Mouse (Mus musculus) liver, embryonic 13.5 days (tissue): ENCODE measurements around the gene Hist1h2bn. TPM values are rescaled to one million over a fixed set of nuclear protein-coding genes. Genes with fewer than 3 reads are reported as not detected.
"Not testable (repeated sequence)": the region's sequence is repeated elsewhere in the genome, so short reads cannot be mapped to it uniquely, and the experiment has no call there.

ENCODE experiments used
- ATAC-seq: fragments of 200-750 bp; cut with Nextera tagmentation; 2 replicates; pipeline ENCODE4 v1.8.0; 2017; ENCODE audit warnings: low read depth, mild to moderate bottlenecking, moderate number of reproducible peaks, moderate library complexity
- DNase-seq: peaks from one replicate; pipeline ENCODE4 v3.0.0; 2022
- H3K27ac ChIP-seq: fragments of 300-500 bp; sonication (generic); 2 replicates; pipeline ENCODE4 v1.5.1; 2015; ENCODE audit warnings: moderate library complexity, mild to moderate bottlenecking, inconsistent platforms
- H3K27me3 ChIP-seq: fragments of 300-500 bp; sonication (generic); 2 replicates; pipeline ENCODE4 v1.6.1; 2015; ENCODE audit warnings: mild to moderate bottlenecking, inconsistent platforms
- H3K36me3 ChIP-seq: fragments of 300-500 bp; sonication (generic); 2 replicates; pipeline ENCODE4 v1.6.1; 2015; ENCODE audit warnings: mild to moderate bottlenecking, inconsistent platforms
- H3K4me1 ChIP-seq: fragments of 300-500 bp; sonication (generic); replicated peaks from 2 replicates; pipeline ENCODE4 v1.6.1; 2015; ENCODE audit warnings: inconsistent platforms
- H3K4me2 ChIP-seq: fragments of 300-500 bp; sonication (generic); 2 replicates; pipeline ENCODE4 v1.6.1; 2015; ENCODE audit warnings: inconsistent platforms, mild to moderate bottlenecking, moderate library complexity
- H3K4me3 ChIP-seq: fragments of 300-500 bp; sonication (generic); replicated peaks from 2 replicates; pipeline ENCODE4 v1.5.1; 2015; ENCODE audit warnings: mild to moderate bottlenecking, inconsistent platforms
- H3K9ac ChIP-seq: fragments of 300-500 bp; sonication (generic); 2 replicates; pipeline ENCODE4 v1.6.1; 2015; ENCODE audit warnings: mild to moderate bottlenecking, inconsistent platforms
- H3K9me3 ChIP-seq: fragments of 300-500 bp; sonication (generic); replicated peaks from 2 replicates; pipeline ENCODE4 v1.6.1; 2016; ENCODE audit warnings: inconsistent platforms
- WGBS: fragments of 180-500 bp; shearing (Covaris S2); methylation state at CpG from one replicate; pipeline ENCODE4 v1.1.7; 2015; ENCODE audit not compliant: insufficient replicate concordance; 5-methylcytosine and 5-hydroxymethylcytosine counted together
- polyA plus RNA-seq: library from polyadenylated mRNA; unstranded; fragments of >200 nt; fragmentation: Nextera tagmentation; extraction: Ambion mirVana; gene quantifications from 2 replicates; pipeline ENCODE4 v1.2.1, GENCODE M21; 2015

The Hist1h2bn gene
- polyA plus RNA-seq, 1 experiment from 2014 or later = 14.4 TPM

DNA sequence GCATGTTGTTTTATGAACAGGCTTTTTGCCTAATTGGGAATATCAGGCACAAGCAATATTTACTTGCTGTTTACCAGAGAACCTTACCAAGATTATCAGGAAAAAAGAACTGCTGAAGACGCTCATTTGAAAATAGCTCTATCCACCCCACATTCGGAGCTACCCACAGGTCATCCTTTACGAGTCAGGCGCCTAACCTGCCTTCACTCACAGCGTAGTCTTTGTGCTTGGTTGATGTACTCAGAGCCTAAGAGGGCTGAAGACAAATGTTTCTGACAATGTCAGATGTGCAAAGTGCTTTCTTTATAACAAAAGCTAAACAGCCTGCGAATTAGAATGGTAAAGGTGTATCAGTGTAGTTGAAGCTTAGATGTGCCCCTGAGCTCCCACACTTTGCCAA, 30.4 kb downstream of the Hist1h2bn start:
- H3K4me1 ChIP-seq = peaks cover 55% of the 10 kb centered on the region
- H3K27ac ChIP-seq = peak overlapping the region; percentile 100
- H3K36me3 ChIP-seq = no peaks in the 10 kb centered on the region
- DNase-seq = no peak
- no peaks in the 10 kb centered on the region for H3K9me3 ChIP-seq
- peak overlapping the region; percentile 84 for H3K9ac ChIP-seq
- 59% methylated on average over 6 of the region's 6 CpGs for WGBS
- H3K4me2 ChIP-seq = peak overlapping the region; percentile 74
- peak overlapping the region; percentile 60 for H3K4me3 ChIP-seq
- ATAC-seq = no peak
- no peaks in the 10 kb centered on the region for H3K27me3 ChIP-seq

DNA sequence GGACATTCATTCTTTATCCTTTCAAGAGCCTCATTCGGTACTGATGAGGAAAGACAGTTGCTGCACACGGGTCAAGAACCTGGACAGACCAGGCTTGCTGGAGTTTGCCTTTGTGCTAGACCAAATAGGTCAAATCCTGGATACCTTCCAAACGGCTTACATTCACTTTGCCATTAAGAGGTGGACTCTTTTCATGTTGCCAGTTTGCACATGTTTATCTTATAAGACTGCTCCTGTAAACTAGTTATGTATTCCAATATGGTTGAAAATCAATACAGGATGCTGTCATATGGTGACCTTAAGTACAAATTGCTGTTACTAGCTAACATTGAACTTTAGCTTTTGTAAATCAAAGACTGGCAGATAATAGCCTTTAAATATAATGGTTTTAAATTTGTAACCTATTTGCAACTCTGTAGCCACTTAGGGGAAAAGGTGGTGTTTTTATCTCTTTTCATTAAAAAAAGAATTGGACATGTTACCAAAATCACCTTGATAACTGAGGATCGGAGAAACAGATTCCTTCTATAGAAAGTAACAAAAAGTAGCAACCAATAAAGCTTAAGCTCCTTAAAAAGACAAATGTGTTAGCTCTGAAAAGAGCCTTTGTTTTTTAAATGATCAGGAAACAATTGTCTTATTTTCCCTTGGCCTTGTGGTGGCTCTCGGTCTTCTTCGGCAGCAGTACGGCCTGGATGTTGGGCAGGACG, 32.4 kb downstream of the Hist1h2bn start:
- no peak for ATAC-seq
- WGBS = 6% methylated on average over 8 of the region's 8 CpGs

DNA sequence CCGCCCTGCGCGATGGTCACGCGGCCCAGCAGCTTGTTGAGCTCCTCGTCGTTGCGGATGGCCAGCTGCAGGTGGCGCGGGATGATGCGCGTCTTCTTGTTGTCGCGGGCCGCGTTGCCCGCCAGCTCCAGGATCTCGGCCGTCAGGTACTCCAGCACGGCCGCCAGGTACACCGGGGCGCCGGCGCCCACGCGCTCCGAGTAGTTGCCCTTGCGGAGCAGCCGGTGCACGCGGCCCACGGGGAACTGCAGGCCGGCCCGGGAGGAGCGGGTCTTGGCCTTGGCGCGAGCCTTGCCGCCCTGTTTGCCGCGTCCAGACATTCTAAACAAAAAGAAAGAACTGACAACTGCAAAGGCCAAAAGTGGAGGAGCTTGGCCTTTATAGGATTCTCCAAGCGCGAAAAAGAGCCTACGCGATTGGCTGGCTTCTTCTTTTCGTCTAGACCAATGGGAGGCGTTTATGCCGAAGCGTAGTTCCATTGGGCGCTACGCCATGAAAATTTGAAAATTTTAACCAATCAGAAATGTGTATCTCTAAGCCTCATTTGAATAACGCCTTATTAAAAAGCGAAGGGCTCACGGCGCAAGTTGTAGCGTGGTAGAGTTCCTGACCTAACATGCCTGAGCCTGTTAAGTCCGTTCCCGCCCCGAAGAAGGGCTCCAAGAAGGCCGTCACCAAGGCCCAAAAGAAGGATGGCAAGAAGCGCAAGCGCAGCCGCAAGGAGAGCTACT, 33.1 kb downstream of the Hist1h2bn start, which contains the start of the genes Hist1h2an and Hist1h2bp:
Gene Hist1h2an (minus strand): TSS at position 320 of the 731 bp plus-strand sequence.
Gene Hist1h2bp (plus strand): TSS at position 563 of the 731 bp plus-strand sequence.
- WGBS = under 1% methylated on average over 32 of the region's 63 CpGs
- peak; percentile 87 for ATAC-seq
- peak; percentile 89 for DNase-seq

More for the DNA sequence above, 32.4 kb downstream of the Hist1h2bn start:
- no peaks in the 10 kb centered on the region for H3K27me3 ChIP-seq
- peak overlapping the region; percentile 56 for H3K4me3 ChIP-seq
- peak overlapping the region; percentile 70 for H3K4me2 ChIP-seq
- H3K27ac ChIP-seq = peak overlapping the region; percentile 100
- H3K9me3 ChIP-seq = no peaks in the 10 kb centered on the region
- H3K36me3 ChIP-seq = no peaks in the 10 kb centered on the region
- peak; percentile 27 for DNase-seq
- H3K9ac ChIP-seq = peak overlapping the region; percentile 84
- H3K4me1 ChIP-seq = peaks cover 63% of the 10 kb centered on the region

DNA sequence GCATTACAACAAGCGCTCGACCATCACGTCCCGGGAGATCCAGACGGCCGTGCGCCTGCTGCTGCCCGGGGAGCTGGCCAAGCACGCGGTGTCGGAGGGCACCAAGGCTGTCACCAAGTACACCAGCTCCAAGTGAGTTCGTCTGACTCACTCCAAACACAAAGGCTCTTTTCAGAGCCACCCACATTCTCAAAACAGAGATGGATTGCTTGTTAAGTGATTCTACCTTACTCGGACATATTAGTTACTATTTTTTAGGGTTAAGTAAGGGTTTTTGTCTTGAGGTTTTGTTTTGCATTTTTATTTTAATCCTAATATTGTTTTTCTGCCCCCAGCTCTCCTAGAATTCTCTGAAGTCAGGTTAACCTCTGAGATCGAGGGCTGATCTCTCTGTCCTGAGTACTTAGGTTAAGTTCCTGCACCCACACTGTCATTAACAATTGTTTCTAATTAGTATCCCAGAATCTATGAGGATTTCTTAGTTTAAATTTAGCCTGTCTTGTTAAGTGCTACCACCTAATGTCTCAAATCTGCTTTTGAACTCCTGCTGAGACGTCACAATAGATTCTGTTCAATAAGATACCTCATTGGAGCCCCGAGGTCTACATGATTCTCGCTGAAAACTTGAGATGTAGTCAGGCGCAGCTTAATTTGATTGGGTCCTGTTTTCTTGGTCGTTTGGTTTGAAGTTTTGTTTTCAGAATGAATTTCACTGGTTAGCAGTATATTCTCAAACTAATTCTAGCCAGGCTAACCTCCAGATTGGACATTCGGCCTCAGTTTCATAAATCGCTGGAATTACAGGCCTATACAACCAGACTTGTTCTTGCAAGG, 34.1 kb downstream of the Hist1h2bn start:
- Histone ChIP-seq H3K4me1 (peaks cover 57% of the 10 kb centered on the region), H3K27ac (peak overlapping the region; percentile 100), H3K36me3 (no peaks in the 10 kb centered on the region), H3K27me3 (no peaks in the 10 kb centered on the region), H3K4me3 (peak overlapping the region; percentile 51), H3K9ac (peak overlapping the region; percentile 81), H3K9me3 (no peaks in the 10 kb centered on the region), H3K4me2 (peak overlapping the region; percentile 59)
- ATAC-seq (peak; percentile 17), DNase-seq (peak; percentile 13)
- WGBS = 16% methylated on average over 18 of the region's 21 CpGs

More for the DNA sequence above, 33.1 kb downstream of the Hist1h2bn start, which contains the start of the genes Hist1h2an and Hist1h2bp:
- Histone ChIP-seq H3K27ac (peak within 1 kb of the TSS; percentile 100), H3K4me3 (peak within 1 kb of the TSS; percentile 56), H3K9ac (peak within 1 kb of the TSS; percentile 84), H3K4me1 (peaks cover 59% of the 10 kb centered on the region), H3K4me2 (peak within 1 kb of the TSS; percentile 70)
- not testable (repeated sequence) for H3K36me3 ChIP-seq, H3K9me3 ChIP-seq, H3K27me3 ChIP-seq

DNA sequence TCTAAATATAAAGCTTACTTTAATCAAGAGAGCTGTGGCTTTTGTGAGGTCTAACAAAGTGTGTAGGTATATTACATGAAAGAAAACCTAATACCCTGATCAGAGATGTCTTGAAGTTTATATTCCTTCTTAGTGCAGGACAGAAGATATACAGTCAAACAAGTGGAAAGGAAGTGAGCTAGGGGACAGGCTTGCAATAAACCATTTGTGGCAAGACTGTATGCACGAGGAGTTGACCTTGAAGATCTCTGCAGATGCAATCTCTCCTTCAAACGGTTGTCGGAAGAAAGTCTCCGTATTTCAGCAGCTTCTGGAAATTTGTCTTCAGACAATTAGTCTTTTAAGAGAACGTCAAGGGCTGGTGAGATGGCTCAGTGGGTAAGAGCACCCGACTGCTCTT, 36.0 kb downstream of the Hist1h2bn start:
- H3K4me3 ChIP-seq = no peak overlapping the region
- WGBS = 39% methylated on average over 6 of the region's 6 CpGs
- ATAC-seq (no peak), DNase-seq (no peak)
- no peaks in the 10 kb centered on the region for H3K36me3 ChIP-seq
- peaks cover 44% of the 10 kb centered on the region for H3K4me1 ChIP-seq
- H3K27ac ChIP-seq = peak overlapping the region; percentile 100
- no peaks in the 10 kb centered on the region for H3K9me3 ChIP-seq
- H3K4me2 ChIP-seq = 0 out of 2 replicates have a peak overlapping the region, but pooled peaks have one; percentile 34
- peak overlapping the region; percentile 81 for H3K9ac ChIP-seq
- no peaks in the 10 kb centered on the region for H3K27me3 ChIP-seq

DNA sequence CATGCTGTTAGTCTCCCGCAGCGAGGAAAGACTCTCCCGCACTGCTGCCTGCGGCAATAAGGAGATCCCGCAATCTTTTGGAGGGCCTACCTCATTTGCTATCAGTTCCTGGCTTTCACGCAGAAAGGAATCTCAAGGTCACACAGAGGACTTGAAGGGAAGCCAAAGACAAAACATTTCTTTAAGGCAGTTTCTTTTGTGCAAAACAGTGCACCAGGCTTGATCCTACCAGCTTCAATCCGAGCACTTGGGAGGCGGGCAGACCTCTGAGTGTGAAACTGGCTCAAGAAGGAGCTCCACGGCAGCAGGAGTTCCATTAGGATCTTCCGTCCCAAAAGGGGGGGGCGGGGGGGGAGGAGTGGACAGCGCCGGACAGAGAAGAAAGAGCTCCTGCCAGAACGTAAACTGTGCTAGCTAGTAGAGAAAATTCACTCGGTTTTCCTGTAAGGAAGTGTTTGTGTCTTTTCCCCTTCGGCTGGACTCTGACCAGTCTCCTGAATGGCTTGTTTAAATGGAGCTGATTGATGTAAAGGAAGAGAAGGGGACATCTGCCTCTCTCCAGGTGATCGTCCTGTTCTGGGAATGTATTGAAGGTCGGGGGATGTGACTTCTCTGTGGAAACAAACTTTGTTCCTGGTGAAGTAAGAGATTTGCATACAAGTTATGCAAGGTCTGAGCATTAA, 36.8 kb downstream of the Hist1h2bn start:
- Histone ChIP-seq H3K27me3 (no peaks in the 10 kb centered on the region), H3K9ac (peak overlapping the region; percentile 52; the same call in 1 of the 2 replicates), H3K4me1 (peaks cover 36% of the 10 kb centered on the region), H3K27ac (no peak overlapping the region), H3K36me3 (no peaks in the 10 kb centered on the region), H3K9me3 (no peaks in the 10 kb centered on the region), H3K4me3 (no peak overlapping the region), H3K4me2 (peak overlapping the region; percentile 41)
- ATAC-seq = no peak
- WGBS = 33% methylated on average over 17 of the region's 18 CpGs
- DNase-seq = no peak

DNA sequence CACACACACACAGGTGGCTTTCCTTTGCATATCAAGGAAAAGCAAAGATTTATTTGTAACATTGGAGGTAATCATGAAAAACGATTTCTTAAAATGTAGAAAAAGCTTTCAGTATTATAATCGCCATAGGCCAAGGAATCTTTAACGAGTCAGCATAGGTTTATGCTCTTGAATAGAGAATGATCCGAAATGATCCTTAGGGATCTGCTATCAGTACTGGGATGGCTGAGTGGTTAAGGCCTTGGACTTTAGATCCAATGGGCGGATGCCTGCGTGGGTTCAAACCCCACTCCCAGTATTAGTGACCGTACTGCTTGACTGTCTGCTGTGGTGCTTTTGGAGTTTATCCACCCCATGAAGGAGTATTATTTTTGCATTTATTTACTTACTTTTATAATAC, 41.7 kb downstream of the Hist1h2bn start:
- 78% methylated on average over 7 of the region's 7 CpGs for WGBS
- Histone ChIP-seq H3K36me3 (no peaks in the 10 kb centered on the region), H3K27ac (no peak overlapping the region), H3K4me2 (no peak overlapping the region), H3K4me1 (peaks cover 5% of the 10 kb centered on the region), H3K4me3 (no peak overlapping the region), H3K9me3 (no peaks in the 10 kb centered on the region), H3K9ac (no peak overlapping the region), H3K27me3 (no peaks in the 10 kb centered on the region)
- no peak for DNase-seq
- ATAC-seq = no peak

DNA sequence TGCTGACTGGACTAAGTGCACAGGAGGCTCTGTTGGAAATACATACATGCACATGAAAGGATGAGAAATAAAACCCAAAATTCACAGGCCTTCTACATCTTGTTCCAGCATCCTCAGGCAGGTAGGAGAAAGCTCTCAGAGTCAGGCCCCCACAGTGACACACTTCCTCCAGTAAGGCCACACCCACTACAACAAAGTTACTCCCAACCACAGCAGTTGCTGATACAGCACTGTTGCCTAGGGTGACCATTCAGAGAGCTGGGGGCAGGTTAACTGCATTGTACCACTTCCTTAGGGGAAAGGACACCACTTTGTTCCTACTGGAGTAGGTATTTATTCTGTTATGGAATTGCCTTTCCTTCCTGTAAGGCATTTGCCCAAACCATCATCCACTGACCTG, 43.2 kb downstream of the Hist1h2bn start:
- H3K4me1 ChIP-seq, H3K27ac ChIP-seq, DNase-seq, H3K36me3 ChIP-seq, H3K4me3 ChIP-seq, H3K9me3 ChIP-seq, H3K4me2 ChIP-seq, H3K27me3 ChIP-seq, H3K9ac ChIP-seq: not testable (repeated sequence)
- ATAC-seq = peak; percentile 74

DNA sequence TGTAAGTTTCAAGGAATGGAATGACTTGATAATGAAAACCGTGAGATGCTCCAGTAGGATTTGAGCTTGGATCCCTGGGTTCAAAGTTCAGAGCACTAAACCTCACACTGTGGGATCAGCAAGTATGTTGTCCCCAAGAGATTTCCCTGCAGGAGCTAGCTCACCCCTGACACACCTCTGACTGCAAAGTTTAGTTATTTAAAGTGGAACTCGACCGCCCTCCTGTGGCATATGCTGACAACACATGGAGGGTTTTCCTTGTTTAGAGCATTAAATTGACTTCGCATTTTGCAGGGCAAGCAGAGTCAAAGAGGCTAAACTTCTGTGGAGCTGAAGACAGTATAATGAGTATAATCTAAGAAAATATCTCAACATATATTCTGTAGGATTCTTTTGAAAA, 49.1 kb downstream of the Hist1h2bn start:
- not testable (repeated sequence) for DNase-seq, H3K27ac ChIP-seq, H3K4me2 ChIP-seq, H3K4me3 ChIP-seq, H3K27me3 ChIP-seq, H3K36me3 ChIP-seq, H3K9me3 ChIP-seq, H3K9ac ChIP-seq, H3K4me1 ChIP-seq
- WGBS = no CpG with 5 or more reads among the region's 4 CpGs
- ATAC-seq = peak; percentile 68
